Mouse (Mus musculus) liver, embryonic 12.5 days (tissue): ENCODE results near the gene Eif4e1b. TPM values are rescaled to one million over a fixed set of nuclear protein-coding genes. Genes with fewer than 3 reads are reported as not detected.

ENCODE experiments used
- polyA plus RNA-seq: library from polyadenylated mRNA; unstranded; fragments of >200 nt; fragmentation: Nextera tagmentation; extraction: Ambion mirVana; gene quantifications from 2 replicates; pipeline ENCODE4 v1.2.1, GENCODE M21; 2016

Gene Eif4e1b
- polyA plus RNA-seq, 1 experiment from 2014 or later: not detected

Other genes with a start within 250 kb of the Eif4e1b start
- gene 4833439L19Rik, start 218.6 kb upstream of the Eif4e1b start, polyA plus RNA-seq: 66.8 and 69.3 TPM in 2 replicates
- 10.7 and 10.9 TPM in 2 replicates for gene Arl10, start 209.0 kb upstream of the Eif4e1b start, polyA plus RNA-seq
- gene Nop16, start 193.9 kb upstream of the Eif4e1b start, polyA plus RNA-seq: 82.4 and 85.5 TPM in 2 replicates
- 127 and 135 TPM in 2 replicates for gene Higd2a, start 193.8 kb upstream of the Eif4e1b start, polyA plus RNA-seq
- gene Cltb, start 172.7 kb upstream of the Eif4e1b start, polyA plus RNA-seq: 51.2 and 52.6 TPM in 2 replicates
- gene Faf2, start 162.2 kb upstream of the Eif4e1b start, polyA plus RNA-seq: 35.3 and 39.9 TPM in 2 replicates
- 36.8 and 38.4 TPM in 2 replicates for gene Rnf44, start 90.1 kb upstream of the Eif4e1b start, polyA plus RNA-seq
- 7.7 and 9.9 TPM in 2 replicates for gene Cdhr2, start 82.5 kb upstream of the Eif4e1b start, polyA plus RNA-seq
- gene Gprin1, start 34.1 kb upstream of the Eif4e1b start, polyA plus RNA-seq: 0.23 and 0.35 TPM in 2 replicates
- gene Sncb, start 17.4 kb upstream of the Eif4e1b start, polyA plus RNA-seq: not detected in 2 replicates
- 1.8 and 2.3 TPM in 2 replicates for gene Tspan17, start 5.4 kb downstream of the Eif4e1b start, polyA plus RNA-seq
- 0.97 and 1.1 TPM in 2 replicates for gene Unc5a, start 165.4 kb downstream of the Eif4e1b start, polyA plus RNA-seq
- gene Hk3, start 237.4 kb downstream of the Eif4e1b start, polyA plus RNA-seq: 2.7 and 3.0 TPM in 2 replicates